Mouse (Mus musculus) midbrain, postnatal 0 days (tissue): ENCODE results near the gene Mbnl2. TPM values are rescaled to one million over a fixed set of nuclear protein-coding genes. Genes with fewer than 3 reads are reported as not detected.

Experiments used
- ATAC-seq: fragments of 200-750 bp; cut with Nextera tagmentation; 2 replicates; pipeline ENCODE4 v1.8.0; 2017; ENCODE audit warnings: moderate number of reproducible peaks, mild to moderate bottlenecking, moderate TSS enrichment, moderate library complexity; ENCODE audit not compliant: low FRiP score
- DNase-seq: peaks from one replicate; pipeline ENCODE4 v3.0.0-alpha.2; 2015; ENCODE audit warnings: low spot score
- H3K27ac ChIP-seq: fragments of 300-500 bp; sonication (generic); 2 replicates; pipeline ENCODE4 v1.5.1; 2014; ENCODE audit warnings: low read depth, mild to moderate bottlenecking, low read length, mixed read lengths
- H3K27me3 ChIP-seq: fragments of 300-500 bp; sonication (generic); 2 replicates; pipeline ENCODE4 v1.6.1; 2014; ENCODE audit warnings: low read length, control low read depth, mixed read lengths; ENCODE audit not compliant: insufficient read depth
- H3K36me3 ChIP-seq: fragments of 300-500 bp; sonication (generic); 2 replicates; pipeline ENCODE4 v1.6.1; 2014; ENCODE audit warnings: low read length, control low read depth, mixed read lengths; ENCODE audit not compliant: insufficient read depth
- H3K4me1 ChIP-seq: fragments of 300-500 bp; sonication (generic); 2 replicates; pipeline ENCODE4 v1.6.1; 2014; ENCODE audit warnings: mild to moderate bottlenecking, control low read depth, antibody characterized with exemption, low read length, mixed read lengths; ENCODE audit not compliant: insufficient read depth
- H3K4me2 ChIP-seq: fragments of 300-500 bp; sonication (generic); 2 replicates; pipeline ENCODE4 v1.6.1; 2014; ENCODE audit warnings: low read depth, mild to moderate bottlenecking, low read length, mixed read lengths; ENCODE audit not compliant: poor library complexity, severe bottlenecking
- H3K4me3 ChIP-seq: fragments of 300-500 bp; sonication (generic); 2 replicates; pipeline ENCODE4 v1.5.1; 2014; ENCODE audit warnings: low read depth, mild to moderate bottlenecking, low read length, moderate library complexity
- H3K9ac ChIP-seq: fragments of 300-500 bp; sonication (generic); replicated peaks from 2 replicates; pipeline ENCODE4 v1.6.1; 2014; ENCODE audit warnings: mild to moderate bottlenecking, low read length, moderate library complexity, mixed read lengths; ENCODE audit not compliant: poor library complexity, severe bottlenecking
- H3K9me3 ChIP-seq: fragments of 300-500 bp; sonication (generic); 2 replicates; pipeline ENCODE4 v1.6.1; 2016; ENCODE audit warnings: low read length, control low read depth
- CTCF ChIP-seq: IDR thresholded peaks from 2 replicates; pipeline ENCODE4 v1.5.1; 2016; ENCODE audit warnings: antibody characterized with exemption, mild to moderate bottlenecking
- WGBS: fragments of 180-500 bp; shearing (Covaris S2); extraction: QIAGEN DNeasy Blood & Tissue Kit; methylation state at CpG from one replicate; pipeline ENCODE4 v1.1.7; 2014; 5-methylcytosine and 5-hydroxymethylcytosine counted together
- polyA plus RNA-seq: library from polyadenylated mRNA; unstranded; fragments of >200 nt; fragmentation: Nextera tagmentation; extraction: Ambion mirVana; gene quantifications from 2 replicates; pipeline ENCODE4 v1.2.1, GENCODE M21; 2015
- total RNA-seq: library from RNA; depleted of rRNA; stranded (reverse); fragments of >200 nt; gene quantifications from 2 replicates; pipeline ENCODE4 v1.2.3, GENCODE M21; 2014

The Mbnl2 gene
- total and polyA plus RNA-seq, 2 experiments from 2014 or later = 19.5 to 41.4 TPM

- 81% methylated on average over 5 of the region's 5 CpGs for WGBS
- ATAC-seq = no peak
Observed at GRCm38 (mm10) chr14:120368456-120368855, 93.0 kb downstream of the Mbnl2 start.

GRCm38 (mm10) chr14:120368914-120369391, 93.5 kb downstream of the Mbnl2 start:
- Histone ChIP-seq H3K4me3 (no peak overlapping the region), H3K9me3 (no peaks in the 10 kb centered on the region), H3K4me1 (no peaks in the 10 kb centered on the region), H3K27me3 (no peaks in the 10 kb centered on the region), H3K9ac (no peak overlapping the region), H3K27ac (no peak overlapping the region), H3K36me3 (no peaks in the 10 kb centered on the region), H3K4me2 (no peak overlapping the region)
- DNase-seq = no peak
- WGBS = 91% methylated on average over 8 of the region's 8 CpGs
- no peak for TF ChIP-seq CTCF
- ATAC-seq = no peak

More at GRCm38 (mm10) chr14:120368456-120368855, 93.0 kb downstream of the Mbnl2 start:
- no peak for TF ChIP-seq CTCF
- DNase-seq = no peak
- no peak overlapping the region for H3K9ac ChIP-seq
- H3K27ac ChIP-seq = no peak overlapping the region
- H3K4me3 ChIP-seq = no peak overlapping the region
- H3K27me3 ChIP-seq = no peaks in the 10 kb centered on the region
- no peaks in the 10 kb centered on the region for H3K9me3 ChIP-seq
- H3K4me2 ChIP-seq = no peak overlapping the region
- H3K4me1 ChIP-seq = no peaks in the 10 kb centered on the region
- no peaks in the 10 kb centered on the region for H3K36me3 ChIP-seq

DNA sequence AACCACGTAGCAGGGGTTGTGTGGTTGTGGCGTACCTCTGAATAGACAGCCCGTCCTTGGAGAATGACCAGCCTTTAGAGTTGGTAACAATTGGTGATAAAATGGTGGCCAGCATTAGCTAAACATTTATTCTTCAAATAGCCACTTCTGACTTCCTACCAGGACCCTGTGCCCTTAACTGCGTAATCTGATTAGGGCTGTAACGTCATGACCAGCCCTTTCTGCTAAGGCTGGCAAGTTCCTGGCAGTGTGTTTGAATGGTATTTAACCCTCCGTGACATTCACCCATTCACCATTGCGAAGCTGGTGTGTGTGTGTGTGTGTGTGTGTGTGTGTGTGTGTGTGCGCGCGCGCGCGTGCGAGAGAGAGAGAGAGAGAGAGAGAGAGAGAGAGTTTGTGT, 94.6 kb downstream of the Mbnl2 start:
- Histone ChIP-seq H3K4me1 (no peaks in the 10 kb centered on the region), H3K27me3 (no peaks in the 10 kb centered on the region), H3K27ac (no peak overlapping the region), H3K9me3 (no peaks in the 10 kb centered on the region), H3K36me3 (no peaks in the 10 kb centered on the region), H3K9ac (no peak overlapping the region), H3K4me3 (no peak overlapping the region), H3K4me2 (no peak overlapping the region)
- DNase-seq (no peak), ATAC-seq (no peak)
- no peak for TF ChIP-seq CTCF
- 67% methylated on average over 10 of the region's 14 CpGs for WGBS

DNA sequence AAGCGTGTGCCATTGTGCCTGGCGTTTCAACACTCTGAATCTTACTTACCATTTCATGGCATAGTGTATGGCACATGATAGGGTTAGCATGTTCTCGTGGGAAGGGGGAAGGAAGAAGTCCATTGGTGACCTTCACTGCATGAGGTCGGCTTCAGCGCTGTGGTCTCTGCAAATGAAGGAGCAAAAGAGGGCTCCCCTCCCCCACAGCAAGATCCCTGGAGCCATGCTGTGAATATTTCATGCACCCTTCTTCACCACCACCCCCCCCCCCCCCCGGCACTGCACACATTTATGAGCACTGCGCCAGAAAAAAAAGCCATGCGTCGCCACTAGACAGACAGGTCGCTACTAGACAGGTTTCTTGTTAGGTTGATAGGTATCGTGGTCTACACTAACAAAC, 95.2 kb downstream of the Mbnl2 start:
- 84% methylated on average over 11 of the region's 11 CpGs for WGBS
- Histone ChIP-seq H3K4me2 (no peak overlapping the region; the same call in 1 of the 2 replicates), H3K36me3 (no peaks in the 10 kb centered on the region), H3K4me1 (no peaks in the 10 kb centered on the region), H3K4me3 (no peak overlapping the region), H3K27me3 (no peaks in the 10 kb centered on the region), H3K27ac (no peak overlapping the region), H3K9me3 (no peaks in the 10 kb centered on the region), H3K9ac (no peak overlapping the region)
- TF ChIP-seq CTCF = no peak
- DNase-seq = no peak
- ATAC-seq = no peak

- H3K27ac ChIP-seq = no peak overlapping the region
- TF ChIP-seq CTCF = no peak
- no peaks in the 10 kb centered on the region for H3K36me3 ChIP-seq
- no peak for ATAC-seq
- H3K9me3 ChIP-seq = no peaks in the 10 kb centered on the region
- 73% methylated on average over 5 of the region's 5 CpGs for WGBS
- no peak overlapping the region for H3K9ac ChIP-seq
- DNase-seq = no peak
- H3K4me1 ChIP-seq = no peaks in the 10 kb centered on the region
- H3K4me2 ChIP-seq = no peak overlapping the region; the same call in 1 of the 2 replicates
- H3K27me3 ChIP-seq = no peaks in the 10 kb centered on the region
- H3K4me3 ChIP-seq = no peak overlapping the region
Observed at GRCm38 (mm10) chr14:120371174-120371573, 95.7 kb downstream of the Mbnl2 start.

GRCm38 (mm10) chr14:120373026-120374024, 97.9 kb downstream of the Mbnl2 start:
- Histone ChIP-seq H3K27ac (no peak overlapping the region), H3K4me2 (no peak overlapping the region), H3K4me1 (no peaks in the 10 kb centered on the region), H3K36me3 (no peaks in the 10 kb centered on the region), H3K4me3 (no peak overlapping the region), H3K9ac (no peak overlapping the region), H3K27me3 (no peaks in the 10 kb centered on the region), H3K9me3 (no peaks in the 10 kb centered on the region)
- DNase-seq (no peak), ATAC-seq (no peak)
- WGBS = 79% methylated on average over 11 of the region's 11 CpGs
- no peak for TF ChIP-seq CTCF
